Comparison of ENCODE assay signal across 10 mouse cellular contexts in the genomic region with DNA sequence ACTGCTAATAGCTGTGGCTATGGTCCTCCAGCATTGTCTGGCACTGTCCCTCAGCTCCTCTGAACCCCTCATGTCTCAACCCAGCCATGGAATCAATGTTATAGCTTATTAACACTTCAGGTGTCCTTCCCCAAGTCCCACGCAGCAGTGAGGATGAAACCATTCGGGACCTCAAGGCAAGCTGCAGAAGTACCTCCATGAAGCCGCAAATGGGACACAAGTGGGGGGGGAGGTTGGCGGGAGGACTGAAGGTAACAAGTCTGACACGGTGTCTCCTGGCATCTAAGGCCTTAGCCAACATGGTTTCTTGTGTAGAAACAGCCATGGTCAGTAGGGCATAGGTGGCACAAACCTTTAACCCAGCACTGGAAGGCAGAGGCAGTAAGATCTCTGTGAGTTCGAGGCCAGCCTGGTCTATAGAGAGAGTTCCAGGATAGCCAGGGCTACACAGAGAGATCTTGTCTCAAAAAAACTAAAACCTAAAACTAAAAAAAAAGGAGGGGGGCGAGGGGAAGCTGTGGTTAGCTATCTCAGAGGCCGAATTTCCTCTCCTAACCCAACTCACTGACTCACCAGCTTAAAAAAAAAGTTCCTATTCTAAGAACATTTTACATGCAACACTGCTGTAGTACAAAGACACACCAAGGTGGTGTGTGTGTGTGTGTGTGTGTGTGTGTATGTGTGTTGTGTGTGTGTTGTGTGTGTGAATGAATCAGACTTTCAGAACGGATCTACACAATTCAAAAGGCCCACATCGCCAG.
A peak's percentile ranks its signal among the peaks of the same experiment; 100 is the strongest.
DNase-seq lines count a peak whose midpoint lies in the region; ATAC-seq and TF ChIP-seq lines count a peak whose summit lies in the region.
"Had no signal": no experiment of that assay in that cellular context is flagged by ENCODE, and none has a peak within 500 bp of the region (broad histone marks: within the 10 kb centered on the region; RNA-seq: fewer than 3 reads in every experiment).

No protein-coding gene starts in this region.

- no peaks in the 10 kb centered on the region for H3K9me3 ChIP-seq in hindbrain, embryonic 10.5 days
- no peaks in the 10 kb centered on the region for H3K9me3 ChIP-seq in hindbrain, embryonic 12.5 days (replicated peaks)
- no peaks in the 10 kb centered on the region for H3K9me3 ChIP-seq in ES-E14 (ENCODE audit: control insufficient read depth, insufficient read depth, low read depth, low read length)
- H3K9me3 ChIP-seq in midbrain, embryonic 15.5 days: no peaks in the 10 kb centered on the region
- no peaks in the 10 kb centered on the region for H3K9me3 ChIP-seq in heart, embryonic 11.5 days (replicated peaks; ENCODE audit: control insufficient read depth, low read length)
- H3K9me3 ChIP-seq: heart, embryonic 13.5 days had no signal

- no peak overlapping the region for H3K9ac ChIP-seq in hindbrain, embryonic 12.5 days
- peak overlapping the region; percentile 74 for H3K9ac ChIP-seq in ES-E14 (ENCODE audit: insufficient read depth, low read depth, low read length, poor library complexity, severe bottlenecking)
- H3K9ac ChIP-seq in midbrain, embryonic 15.5 days: no peak overlapping the region
- H3K9ac ChIP-seq in heart, embryonic 11.5 days (ENCODE audit: low read depth, low read length): no peak overlapping the region
- H3K9ac ChIP-seq: heart, embryonic 13.5 days had no signal

- H3K4me2 ChIP-seq in hindbrain, embryonic 12.5 days (replicated peaks): no peak overlapping the region
- no peak overlapping the region for H3K4me2 ChIP-seq in midbrain, embryonic 15.5 days
- H3K4me2 ChIP-seq in heart, embryonic 11.5 days: no peak overlapping the region
- H3K4me2 ChIP-seq: heart, embryonic 13.5 days had no signal

- 0 out of 2 replicates have a peak overlapping the region, but pooled peaks have one; percentile 16 for H3K27ac ChIP-seq in hindbrain, embryonic 10.5 days
- H3K27ac ChIP-seq in hindbrain, embryonic 12.5 days: no peak overlapping the region
- peak overlapping the region; percentile 68; the same call in 1 of the 2 replicates for H3K27ac ChIP-seq in ES-E14 (ENCODE audit: insufficient read depth, low read depth, low read length, poor library complexity, severe bottlenecking)
- peak overlapping the region; percentile 80 for H3K27ac ChIP-seq in small intestine, adult 2 months (ENCODE audit: insufficient read depth, low read depth, low read length)
- no peak overlapping the region for H3K27ac ChIP-seq in midbrain, embryonic 15.5 days
- H3K27ac ChIP-seq in heart, embryonic 11.5 days (ENCODE audit: low read depth, low read length): no peak overlapping the region
- H3K27ac ChIP-seq: heart, embryonic 13.5 days had no signal

- H3K36me3 ChIP-seq in hindbrain, embryonic 10.5 days: peaks cover 28% of the 10 kb centered on the region
- H3K36me3 ChIP-seq in hindbrain, embryonic 12.5 days: peaks cover 2% of the 10 kb centered on the region; the same call in 1 of the 2 replicates
- peaks cover 8% of the 10 kb centered on the region; the same call in 1 of the 2 replicates for H3K36me3 ChIP-seq in ES-E14 (ENCODE audit: control insufficient read depth, insufficient read depth, low read length, poor library complexity, severe bottlenecking)
- H3K36me3 ChIP-seq in small intestine, adult 2 months (ENCODE audit: control insufficient read depth, insufficient read depth, low read length): peaks cover 11% of the 10 kb centered on the region; the same call in 1 of the 2 replicates
- H3K36me3 ChIP-seq in midbrain, embryonic 15.5 days (replicated peaks): no peaks in the 10 kb centered on the region
- peaks cover 8% of the 10 kb centered on the region; the same call in 1 of the 2 replicates for H3K36me3 ChIP-seq in heart, embryonic 11.5 days (ENCODE audit: control insufficient read depth, insufficient read depth, low read length)

- DNase-seq in hindbrain, embryonic 10.5 days (ENCODE audit: low spot score): no peak
- DNase-seq in ES-E14 (ENCODE audit: low read depth, low spot score): no peak
- no peak for DNase-seq in adrenal gland, postnatal 14 days

- no peaks in the 10 kb centered on the region for H3K27me3 ChIP-seq in hindbrain, embryonic 10.5 days (ENCODE audit: insufficient read depth, poor library complexity, severe bottlenecking)
- H3K27me3 ChIP-seq in hindbrain, embryonic 12.5 days: no peaks in the 10 kb centered on the region
- H3K27me3 ChIP-seq in small intestine, adult 2 months (ENCODE audit: control insufficient read depth, insufficient read depth, low read length): no peaks in the 10 kb centered on the region
- no peaks in the 10 kb centered on the region for H3K27me3 ChIP-seq in midbrain, embryonic 15.5 days (replicated peaks)
- H3K27me3 ChIP-seq in heart, embryonic 11.5 days (ENCODE audit: control insufficient read depth, insufficient read depth, low read length): no peaks in the 10 kb centered on the region
- H3K27me3 ChIP-seq: heart, embryonic 13.5 days had no signal

- 91% methylated on average over 10 of the region's 10 CpGs for WGBS in hindbrain, embryonic 10.5 days
- WGBS in hindbrain, embryonic 12.5 days: 94% methylated on average over 10 of the region's 10 CpGs
- 88% methylated on average over 10 of the region's 10 CpGs for WGBS in small intestine, adult 2 months
- WGBS in midbrain, embryonic 15.5 days: 96% methylated on average over 10 of the region's 10 CpGs
- WGBS in heart, embryonic 11.5 days (ENCODE audit: insufficient replicate concordance): 78% methylated on average over 10 of the region's 10 CpGs

- TF ChIP-seq CTCF in small intestine, adult 2 months (IDR thresholded peaks at IDR 0.05; ENCODE audit: extremely low read depth, insufficient read length, insufficient replicate concordance, low read depth, low read length): no peak

- peaks cover 15% of the 10 kb centered on the region for H3K4me1 ChIP-seq in hindbrain, embryonic 10.5 days (replicated peaks)
- H3K4me1 ChIP-seq in hindbrain, embryonic 12.5 days: peaks cover 5% of the 10 kb centered on the region; the same call in 1 of the 2 replicates
- H3K4me1 ChIP-seq in ES-E14 (ENCODE audit: control insufficient read depth in 2 of 2, insufficient read depth in 2 of 2, low read length in 2 of 2, poor library complexity in 1 of 2): peaks cover 13 to 28% of the 10 kb centered on the region in 2 experiments
- peaks cover 2% of the 10 kb centered on the region; the same call in 1 of the 2 replicates for H3K4me1 ChIP-seq in small intestine, adult 2 months (ENCODE audit: control insufficient read depth, insufficient read depth, insufficient read length, low read length)
- H3K4me1 ChIP-seq in midbrain, embryonic 15.5 days: 0 out of 2 replicates have a peak, but pooled peaks cover 3% of the 10 kb centered on the region
- peaks cover 6% of the 10 kb centered on the region; the same call in 1 of the 2 replicates for H3K4me1 ChIP-seq in heart, embryonic 11.5 days (ENCODE audit: control insufficient read depth, insufficient read depth, low read length)

- no peak for TF ChIP-seq POLR2A in small intestine, adult 2 months (IDR thresholded peaks at IDR 0.05; ENCODE audit: low read depth, low read length)

- no peak for ATAC-seq in hindbrain, embryonic 12.5 days (ENCODE audit: low FRiP score)
- ATAC-seq in inflammation-experienced regulatory T-cells, adult 6 months: peak; percentile 59
- no peak for ATAC-seq in midbrain, embryonic 15.5 days (replicated peaks)
- no peak for ATAC-seq in heart, embryonic 11.5 days (replicated peaks; ENCODE audit: insufficient number of reproducible peaks, low FRiP score, low TSS enrichment)
- ATAC-seq: intestine, postnatal 0 days had no signal

- in situ Hi-C loops in ES-E14 (cut with MboI; ENCODE audit: low sequenced_read_pairs in 2 of 2, unreplicated experiment in 2 of 2): no loop called here

- H3K4me3 ChIP-seq in hindbrain, embryonic 10.5 days: no peak overlapping the region
- H3K4me3 ChIP-seq in hindbrain, embryonic 12.5 days: no peak overlapping the region
- H3K4me3 ChIP-seq in ES-E14 (ENCODE audit: insufficient read depth in 1 of 2, low read depth in 1 of 2, low read length in 2 of 2, poor library complexity in 1 of 2, severe bottlenecking in 1 of 2): peak overlapping the region; percentile 51 to 64
- H3K4me3 ChIP-seq in small intestine, adult 2 months (ENCODE audit: low read depth, low read length): no peak overlapping the region
- H3K4me3 ChIP-seq in midbrain, embryonic 15.5 days: no peak overlapping the region
- H3K4me3 ChIP-seq in heart, embryonic 11.5 days (ENCODE audit: low read depth, low read length): no peak overlapping the region
- H3K4me3 ChIP-seq: heart, embryonic 13.5 days had no signal

TF ChIP-seq in ES-E14, 5 proteins besides CTCF, POLR2A, EP300 and RAD21:
- TF ChIP-seq ZNF384 (IDR thresholded peaks at IDR 0.05; ENCODE audit: low read depth, low read length): no peak
- TF ChIP-seq CHD2 (IDR thresholded peaks at IDR 0.05; ENCODE audit: low read depth, low read length): no peak
- no peak for TF ChIP-seq HCFC1 (IDR thresholded peaks at IDR 0.05; ENCODE audit: borderline replicate concordance, insufficient read depth, low read length)
- no peak for TF ChIP-seq ZC3H11A (IDR thresholded peaks at IDR 0.05; ENCODE audit: borderline replicate concordance, low read depth, low read length)
- no peak for TF ChIP-seq MAFK (IDR thresholded peaks at IDR 0.05; ENCODE audit: insufficient read depth, low read depth, low read length)

Comparison
In these comparisons a context has a peak if more than half of its experiments do, and no peak if none do; other contexts are left out.
1. H3K27ac ChIP-seq: peak in hindbrain, embryonic 10.5 days (single experiment), ES-E14 (single experiment) and small intestine, adult 2 months (single experiment); none in hindbrain, embryonic 12.5 days (single experiment), midbrain, embryonic 15.5 days (single experiment) and heart, embryonic 11.5 days (single experiment).
2. H3K4me3 ChIP-seq: peak in ES-E14 (2 of 2); none in hindbrain, embryonic 10.5 days (single experiment), hindbrain, embryonic 12.5 days (single experiment), small intestine, adult 2 months (single experiment), midbrain, embryonic 15.5 days (single experiment) and heart, embryonic 11.5 days (single experiment).